Mouse (Mus musculus): ENCODE data around the gene Arhgef12. TPM values are rescaled to one million over a fixed set of nuclear protein-coding genes. Genes with fewer than 3 reads are reported as not detected.

The Arhgef12 gene
- polyA plus RNA-seq, 1 experiment, result 2.4 TPM

DNA sequence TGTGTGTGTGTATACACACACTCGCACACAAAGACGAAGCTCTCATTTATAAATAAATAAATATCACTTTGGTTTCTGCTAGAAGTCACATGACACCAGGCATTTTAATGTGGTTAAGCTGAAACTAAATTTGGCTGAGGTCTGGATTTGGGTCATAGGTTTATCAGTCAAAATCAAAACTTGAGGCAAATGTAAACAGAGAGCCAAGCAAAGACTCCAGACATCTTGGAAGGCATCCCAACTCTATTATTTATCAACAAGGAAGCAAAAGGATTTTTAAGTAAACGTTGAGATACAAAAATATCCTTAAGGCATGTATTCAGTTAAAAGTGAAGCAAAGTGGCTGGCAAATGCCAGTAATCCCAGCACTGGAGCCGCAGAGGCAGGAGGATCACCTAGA lies 7.8 kb upstream of the Arhgef12 start:
- peaks cover 74% of the 10 kb centered on the region for H3K27me3 ChIP-seq (replicated peaks)
- H3K9me3 ChIP-seq, result peaks cover 5% of the 10 kb centered on the region; the same call in 1 of the 2 replicates
- H3K4me1 ChIP-seq, result peaks cover 12% of the 10 kb centered on the region
- no peaks in the 10 kb centered on the region for H3K36me3 ChIP-seq (replicated peaks; ENCODE audit: low read length)
- TF ChIP-seq GATA1 (IDR thresholded peaks at IDR 0.05; ENCODE audit: borderline replicate concordance, low read length), result no peak
- no peak for TF ChIP-seq FLI1 (IDR thresholded peaks at IDR 0.05; ENCODE audit: low read length)
- no peak overlapping the region for H3K4me3 ChIP-seq (replicated peaks)

- H3K4me1 ChIP-seq, result peaks cover 17% of the 10 kb centered on the region
- no peak for TF ChIP-seq GATA1 (IDR thresholded peaks at IDR 0.05; ENCODE audit: borderline replicate concordance, low read length)
- TF ChIP-seq FLI1 (IDR thresholded peaks at IDR 0.05; ENCODE audit: low read length), result no peak
- H3K9me3 ChIP-seq, result peaks cover 5% of the 10 kb centered on the region; the same call in 1 of the 2 replicates
- no peak overlapping the region for H3K4me3 ChIP-seq (replicated peaks)
- peaks cover 56% of the 10 kb centered on the region for H3K27me3 ChIP-seq (replicated peaks)
- no peaks in the 10 kb centered on the region for H3K36me3 ChIP-seq (replicated peaks; ENCODE audit: low read length)
Observed at GRCm38 (mm10) chr9:43110286-43110980, 3.4 kb upstream of the Arhgef12 start.

DNA sequence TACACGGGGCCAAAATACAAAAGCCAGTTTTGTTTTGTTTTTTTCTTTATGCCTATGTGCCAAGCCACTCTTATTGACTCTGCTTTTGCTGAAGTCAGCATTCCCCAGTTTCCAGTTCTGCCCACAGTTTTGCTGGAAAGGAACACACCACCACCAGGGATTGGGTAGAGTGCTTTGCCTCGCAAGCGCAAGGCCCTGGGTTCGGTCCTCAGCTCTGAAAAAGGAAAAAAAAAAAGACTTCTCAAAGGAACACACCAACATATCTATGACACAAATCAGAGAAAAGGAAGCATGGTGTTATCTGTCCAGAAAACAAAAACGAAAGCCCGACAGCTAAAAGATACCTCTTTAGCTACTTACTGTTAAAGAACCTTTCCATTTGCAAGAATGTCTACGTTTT lies 2.1 kb upstream of the Arhgef12 start:
- Histone ChIP-seq H3K27me3 (replicated peaks) (peaks cover 57% of the 10 kb centered on the region), H3K36me3 (replicated peaks; ENCODE audit: low read length) (no peaks in the 10 kb centered on the region), H3K9me3 (peaks cover 5% of the 10 kb centered on the region; the same call in 1 of the 2 replicates), H3K4me3 (replicated peaks) (no peak overlapping the region), H3K4me1 (peaks cover 26% of the 10 kb centered on the region)
- TF ChIP-seq FLI1 (IDR thresholded peaks at IDR 0.05; ENCODE audit: low read length), result no peak
- no peak for TF ChIP-seq GATA1 (IDR thresholded peaks at IDR 0.05; ENCODE audit: borderline replicate concordance, low read length)

DNA sequence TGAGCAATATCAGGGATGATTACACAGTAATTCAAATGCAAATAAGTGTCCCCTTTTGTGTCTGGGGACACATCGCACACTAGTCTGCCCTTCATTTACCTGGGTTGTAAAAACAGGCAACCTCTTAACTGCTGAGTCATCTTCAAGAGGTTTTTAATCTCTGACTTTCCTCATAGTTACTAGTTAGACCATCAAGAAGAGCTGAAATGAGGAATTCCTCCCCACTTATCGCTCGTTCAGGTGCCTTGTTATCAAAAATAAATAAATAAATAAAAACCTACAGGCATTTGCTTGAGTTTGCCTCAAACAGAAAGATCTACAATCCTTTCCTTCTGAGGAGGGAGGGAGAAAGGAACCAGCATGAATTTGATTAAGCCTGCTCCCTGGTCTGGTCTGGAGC lies 1.7 kb upstream of the Arhgef12 start:
- H3K4me1 ChIP-seq, result peaks cover 29% of the 10 kb centered on the region
- TF ChIP-seq FLI1 (IDR thresholded peaks at IDR 0.05; ENCODE audit: low read length) (no peak), GATA1 (IDR thresholded peaks at IDR 0.05; ENCODE audit: borderline replicate concordance, low read length) (no peak)
- H3K36me3 ChIP-seq (replicated peaks; ENCODE audit: low read length), result no peaks in the 10 kb centered on the region
- peaks cover 5% of the 10 kb centered on the region; the same call in 1 of the 2 replicates for H3K9me3 ChIP-seq
- no peak overlapping the region for H3K4me3 ChIP-seq (replicated peaks)
- H3K27me3 ChIP-seq (replicated peaks), result peaks cover 56% of the 10 kb centered on the region

DNA sequence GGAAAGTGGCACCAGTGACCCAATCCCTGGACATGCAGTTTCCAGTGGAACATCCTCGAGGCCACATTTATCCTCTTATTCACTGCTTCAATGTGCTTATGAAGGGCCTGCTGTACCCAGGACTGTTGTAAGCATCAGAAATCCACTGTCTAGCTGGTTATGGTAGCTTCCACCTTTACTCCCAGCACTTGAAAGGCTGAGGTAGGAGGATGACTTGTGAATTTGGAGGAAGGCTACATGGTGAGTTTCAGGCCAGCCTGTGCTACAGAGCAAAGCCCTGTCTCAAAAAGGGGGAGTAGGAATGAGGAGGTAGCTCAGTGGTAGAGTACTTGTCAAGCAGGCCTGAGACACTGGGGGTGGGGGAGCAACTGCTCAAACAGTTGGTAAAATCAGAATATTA lies 1.0 kb upstream of the Arhgef12 start:
- H3K4me1 ChIP-seq, result peaks cover 33% of the 10 kb centered on the region
- no peaks in the 10 kb centered on the region for H3K36me3 ChIP-seq (replicated peaks; ENCODE audit: low read length)
- TF ChIP-seq GATA1 (IDR thresholded peaks at IDR 0.05; ENCODE audit: borderline replicate concordance, low read length) (no peak), FLI1 (IDR thresholded peaks at IDR 0.05; ENCODE audit: low read length) (no peak)
- peaks cover 5% of the 10 kb centered on the region; the same call in 1 of the 2 replicates for H3K9me3 ChIP-seq
- H3K27me3 ChIP-seq (replicated peaks), result peaks cover 54% of the 10 kb centered on the region
- H3K4me3 ChIP-seq (replicated peaks), result no peak overlapping the region

GRCm38 (mm10) chr9:43107555-43107954 lies 516 bp upstream of the Arhgef12 start:
- H3K27me3 ChIP-seq (replicated peaks), result peaks cover 55% of the 10 kb centered on the region
- peaks cover 5% of the 10 kb centered on the region; the same call in 1 of the 2 replicates for H3K9me3 ChIP-seq
- no peaks in the 10 kb centered on the region for H3K36me3 ChIP-seq (replicated peaks; ENCODE audit: low read length)
- peaks cover 37% of the 10 kb centered on the region for H3K4me1 ChIP-seq
- TF ChIP-seq GATA1 (IDR thresholded peaks at IDR 0.05; ENCODE audit: borderline replicate concordance, low read length) (no peak), FLI1 (IDR thresholded peaks at IDR 0.05; ENCODE audit: low read length) (no peak)
- H3K4me3 ChIP-seq (replicated peaks), result no peak overlapping the region

DNA sequence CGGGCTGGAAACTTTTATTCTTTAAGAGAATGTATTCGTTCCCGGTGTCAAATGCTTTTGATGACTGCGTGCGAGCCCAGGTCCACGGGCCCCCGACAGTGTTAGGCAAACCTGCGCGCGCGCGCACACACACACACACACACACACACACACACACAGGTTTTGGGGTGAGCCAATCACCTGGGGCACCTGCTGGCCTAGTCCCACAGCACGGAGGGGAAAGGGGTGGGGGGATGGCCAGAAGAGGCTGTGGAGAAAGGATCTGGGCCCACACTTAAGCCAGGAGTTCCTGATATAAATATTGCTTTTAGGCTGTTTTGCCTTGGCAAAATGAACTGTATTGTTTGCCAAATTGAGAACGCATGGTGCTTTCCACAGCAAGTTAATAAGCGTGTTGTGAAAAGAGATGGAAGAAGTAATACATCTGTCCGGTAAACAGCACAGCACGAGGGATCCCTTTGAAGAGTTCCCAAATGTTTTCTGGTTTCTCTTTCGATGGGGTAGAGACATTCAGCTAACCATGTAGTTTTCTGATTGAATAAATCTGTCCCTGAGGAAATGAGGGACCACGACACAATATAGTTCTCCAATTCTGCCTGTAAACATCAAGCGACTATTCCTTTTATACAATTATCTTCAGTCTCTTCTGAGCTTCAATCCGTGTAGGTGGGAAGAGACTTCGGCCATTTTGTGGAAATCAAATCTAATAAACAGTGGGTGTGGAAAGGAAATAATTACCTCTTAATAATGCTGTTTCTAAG lies 433 bp downstream of the Arhgef12 start:
- H3K4me1 ChIP-seq, result peaks cover 45% of the 10 kb centered on the region

DNA sequence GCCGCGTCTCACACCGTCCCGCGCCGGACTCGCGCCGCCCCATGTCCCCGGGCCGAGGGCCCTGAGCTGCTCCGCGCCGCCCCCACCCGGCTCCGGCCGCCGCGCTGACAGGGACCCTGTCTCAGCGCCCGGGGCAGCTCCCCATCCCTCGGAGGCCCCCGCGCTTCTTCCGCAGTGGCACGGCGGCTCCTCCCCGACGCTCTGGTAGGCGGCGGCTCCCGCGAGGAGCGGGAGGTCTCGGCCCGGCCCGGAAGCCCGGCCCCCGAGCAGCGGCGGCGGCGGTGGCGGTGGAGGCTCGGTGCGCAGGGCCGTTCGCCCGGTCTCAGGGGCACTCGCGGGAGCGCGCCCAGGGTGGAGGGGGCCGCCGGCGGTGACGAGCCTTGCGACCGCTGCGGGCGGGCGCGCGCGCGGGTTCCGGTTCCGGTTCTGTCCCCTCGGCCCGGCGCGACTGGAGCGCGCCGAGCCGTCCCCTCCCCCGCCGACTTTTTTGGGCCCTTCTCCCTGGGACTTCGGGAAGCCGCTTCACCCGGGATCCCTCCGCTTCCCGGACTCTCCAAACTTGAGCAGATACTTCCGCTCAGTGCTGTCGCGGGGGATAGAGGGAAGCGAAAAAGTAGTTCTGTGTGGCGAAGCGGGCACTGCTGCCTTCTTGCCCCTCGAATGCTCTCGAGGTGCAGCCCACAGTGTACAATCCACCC lies 1.2 kb downstream of the Arhgef12 start:
- no peak for TF ChIP-seq FLI1 (IDR thresholded peaks at IDR 0.05; ENCODE audit: low read length)
- Histone ChIP-seq H3K36me3 (replicated peaks; ENCODE audit: low read length) (no peaks in the 10 kb centered on the region), H3K27me3 (replicated peaks) (peaks cover 40% of the 10 kb centered on the region), H3K9me3 (no peaks in the 10 kb centered on the region), H3K4me1 (peaks cover 42% of the 10 kb centered on the region), H3K4me3 (replicated peaks) (peak overlapping the region; percentile 94)

More for the DNA sequence above, 433 bp downstream of the Arhgef12 start:
- no peaks in the 10 kb centered on the region for H3K36me3 ChIP-seq (replicated peaks; ENCODE audit: low read length)
- H3K27me3 ChIP-seq (replicated peaks), result peaks cover 48% of the 10 kb centered on the region
- no peak for TF ChIP-seq GATA1 (IDR thresholded peaks at IDR 0.05; ENCODE audit: borderline replicate concordance, low read length)
- no peak for TF ChIP-seq FLI1 (IDR thresholded peaks at IDR 0.05; ENCODE audit: low read length)
- H3K9me3 ChIP-seq, result peaks cover 5% of the 10 kb centered on the region; the same call in 1 of the 2 replicates
- peak overlapping the region; percentile 94 for H3K4me3 ChIP-seq (replicated peaks)

DNA sequence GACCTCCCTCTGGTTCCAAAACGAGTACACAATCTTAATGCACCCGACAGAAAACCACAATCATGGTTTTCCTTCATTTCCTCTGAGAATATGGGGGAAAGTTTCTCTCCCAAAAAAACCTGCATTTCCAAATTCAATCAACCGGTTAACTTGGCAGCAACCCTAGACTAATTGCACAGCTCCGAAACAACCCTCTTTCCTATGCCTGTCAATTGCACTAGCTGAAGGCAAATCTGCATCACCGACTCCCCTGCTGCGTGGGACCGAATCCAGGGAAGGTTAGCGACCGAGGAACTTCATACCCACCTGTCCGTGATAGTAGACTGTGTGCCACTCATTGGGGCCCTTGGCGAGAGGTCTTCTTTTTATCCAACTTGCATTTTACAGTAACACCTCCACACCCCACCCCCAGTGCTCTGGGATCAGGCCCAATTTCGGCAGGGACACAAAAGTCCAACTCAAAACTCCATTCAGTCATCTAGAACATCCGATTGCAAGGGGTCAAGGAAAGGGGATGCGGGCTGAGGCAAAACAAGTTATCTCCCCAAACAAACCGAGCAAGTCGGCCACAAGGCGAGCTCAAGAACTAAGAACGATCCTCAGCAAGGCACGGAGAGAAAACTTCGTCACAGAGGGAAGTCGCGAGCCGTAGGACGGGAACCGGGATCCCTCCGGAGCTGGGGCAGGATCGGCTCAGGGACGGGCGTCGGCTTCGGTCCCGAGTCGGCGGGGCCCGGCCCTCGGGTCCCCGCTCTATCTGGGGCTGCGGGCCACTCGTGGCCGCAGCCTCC lies 2.0 kb downstream of the Arhgef12 start:
- TF ChIP-seq FLI1 (IDR thresholded peaks at IDR 0.05; ENCODE audit: low read length) (no peak), GATA1 (IDR thresholded peaks at IDR 0.05; ENCODE audit: borderline replicate concordance, low read length) (no peak)
- H3K4me3 ChIP-seq (replicated peaks), result peak overlapping the region; percentile 94
- H3K4me1 ChIP-seq, result peaks cover 44% of the 10 kb centered on the region
- H3K36me3 ChIP-seq (replicated peaks; ENCODE audit: low read length), result no peaks in the 10 kb centered on the region
- peaks cover 33% of the 10 kb centered on the region for H3K27me3 ChIP-seq (replicated peaks)
- H3K9me3 ChIP-seq, result no peaks in the 10 kb centered on the region

Measured in megakaryocyte, embryonic 14.5 days (primary cell).